Mouse (Mus musculus) CH12.LX (cell line): ENCODE data around the gene Chd2. TPM values are rescaled to one million over a fixed set of nuclear protein-coding genes. Genes with fewer than 3 reads are reported as not detected.

ENCODE experiments used
- DNase-seq: peaks from one replicate; pipeline ENCODE4 v3.0.0-alpha.2; 2013; ENCODE audit errors: extremely low read depth
- H3K27ac ChIP-seq: 2 replicates; pipeline ENCODE4 v1.5.1; 2012; ENCODE audit warnings: low read depth, mild to moderate bottlenecking, control low read depth, moderate library complexity; ENCODE audit not compliant: insufficient read depth
- H3K27me3 ChIP-seq: replicated peaks from 2 replicates; pipeline ENCODE3; 2012; ENCODE audit warnings: inconsistent platforms
- H3K36me3 ChIP-seq, 2 experiments: replicated peaks in 1 of 2; 2 replicates each; pipeline versions ENCODE3 to v1.6.1; 2012; ENCODE audit warnings: inconsistent platforms in 1 of 2, low read length in 1 of 2, mild to moderate bottlenecking in 1 of 2, mixed read lengths in 1 of 2, moderate library complexity in 1 of 2; ENCODE audit not compliant: control insufficient read depth in 1 of 2, insufficient read depth in 1 of 2
- H3K4me1 ChIP-seq, 2 experiments: 2 replicates each; pipeline ENCODE4 v1.6.1; 2012; ENCODE audit warnings: inconsistent platforms in 1 of 2, moderate library complexity in 1 of 2; ENCODE audit not compliant: insufficient read depth in 2 of 2, control insufficient read depth in 1 of 2
- H3K4me2 ChIP-seq: 2 replicates; pipeline ENCODE4 v1.6.1; 2012; ENCODE audit warnings: low read depth, mild to moderate bottlenecking, control low read depth; ENCODE audit not compliant: poor library complexity, insufficient read depth, severe bottlenecking
- H3K4me3 ChIP-seq, 3 experiments: fragments of 150-350 bp in 1 of 3; sonication (generic) in 1 of 3; replicated peaks in 1 of 3; 2 replicates each; pipeline versions ENCODE3 to v1.5.1; 2011 to 2012; ENCODE audit warnings: low read depth in 2 of 3, low read length in 2 of 3, mild to moderate bottlenecking in 2 of 3, moderate library complexity in 2 of 3, control low read depth in 1 of 3, improper control_type of control experiment in 1 of 3, inconsistent platforms in 1 of 3, mixed read lengths in 1 of 3; ENCODE audit not compliant: poor library complexity in 1 of 3
- H3K79me2 ChIP-seq: replicated peaks from 2 replicates; pipeline ENCODE4 v1.6.1; 2012; ENCODE audit warnings: mild to moderate bottlenecking, moderate library complexity; ENCODE audit not compliant: control insufficient read depth, poor library complexity, insufficient read depth, severe bottlenecking; ENCODE audit errors: extremely low read depth
- H3K9ac ChIP-seq: 2 replicates; pipeline ENCODE4 v1.6.1; 2012; ENCODE audit warnings: low read depth, mild to moderate bottlenecking, control low read depth, moderate library complexity; ENCODE audit not compliant: insufficient read depth
- H3K9me3 ChIP-seq: replicated peaks from 2 replicates; pipeline ENCODE3; 2012; ENCODE audit warnings: low read length, inconsistent platforms, mixed read lengths
- BHLHE40 ChIP-seq: IDR thresholded peaks from 2 replicates; pipeline ENCODE4 v1.6.1; 2011; ENCODE audit warnings: mild to moderate bottlenecking, low read depth, low read length, improper control_type of control experiment
- CHD1 ChIP-seq: IDR thresholded peaks from 2 replicates; pipeline ENCODE4 v1.6.1; 2012; ENCODE audit warnings: low read depth, low read length, improper control_type of control experiment, inconsistent platforms
- CTCF ChIP-seq, 2 experiments: IDR thresholded peaks in 1 of 2; conservative IDR thresholded peaks in 1 of 2; 2 replicates each; pipeline ENCODE4 v1.5.1; 2011 to 2012; ENCODE audit warnings: low read depth in 2 of 2, low read length in 2 of 2, improper control_type of control experiment in 1 of 2, inconsistent platforms in 1 of 2, mild to moderate bottlenecking in 1 of 2, moderate library complexity in 1 of 2
- ELF1 ChIP-seq: IDR thresholded peaks from 2 replicates; pipeline ENCODE4 v1.6.1; 2014; ENCODE audit warnings: low read depth, mild to moderate bottlenecking, inconsistent platforms, low read length, improper control_type of control experiment
- EP300 ChIP-seq: IDR thresholded peaks from 2 replicates; pipeline ENCODE4 v1.6.1; 2011; ENCODE audit warnings: low read length, improper control_type of control experiment
- GABPA ChIP-seq: IDR thresholded peaks from 2 replicates; pipeline ENCODE4 v1.6.1; 2012; ENCODE audit warnings: low read depth, low read length, improper control_type of control experiment, inconsistent platforms; ENCODE audit not compliant: insufficient replicate concordance
- HCFC1 ChIP-seq: IDR thresholded peaks from 2 replicates; pipeline ENCODE4 v1.6.1; 2012; ENCODE audit warnings: low read depth, mild to moderate bottlenecking, inconsistent platforms, low read length, improper control_type of control experiment
- IRF4 ChIP-seq: IDR thresholded peaks from 2 replicates; pipeline ENCODE4 v1.6.1; 2014; ENCODE audit warnings: low read depth, mild to moderate bottlenecking, inconsistent platforms, low read length, improper control_type of control experiment
- JUN ChIP-seq: IDR thresholded peaks from 2 replicates; pipeline ENCODE4 v1.6.1; 2011; ENCODE audit warnings: low read depth, mild to moderate bottlenecking, low read length, improper control_type of control experiment, moderate library complexity; ENCODE audit not compliant: insufficient read depth
- JUND ChIP-seq: conservative IDR thresholded peaks from 2 replicates; pipeline ENCODE4 v1.6.1; 2011; ENCODE audit warnings: low read depth, low read length, improper control_type of control experiment
- KAT2A ChIP-seq: IDR thresholded peaks from 2 replicates; pipeline ENCODE4 v1.6.1; 2012; ENCODE audit warnings: low read length, improper control_type of control experiment, inconsistent platforms; ENCODE audit not compliant: insufficient replicate concordance
- MAFK ChIP-seq: IDR thresholded peaks from 2 replicates; pipeline ENCODE4 v1.6.1; 2011; ENCODE audit warnings: low read length, improper control_type of control experiment; ENCODE audit not compliant: insufficient replicate concordance
- MAX ChIP-seq: IDR thresholded peaks from 2 replicates; pipeline ENCODE4 v1.6.1; 2011; ENCODE audit warnings: low read length, improper control_type of control experiment
- MAZ ChIP-seq: IDR thresholded peaks from 2 replicates; pipeline ENCODE4 v1.6.1; 2012; ENCODE audit warnings: low read depth, mild to moderate bottlenecking, inconsistent platforms, low read length, improper control_type of control experiment, moderate library complexity
- MXI1 ChIP-seq: IDR thresholded peaks from 2 replicates; pipeline ENCODE4 v1.6.1; 2011; ENCODE audit warnings: mild to moderate bottlenecking, low read depth, low read length, improper control_type of control experiment
- NELFE ChIP-seq: IDR thresholded peaks from 2 replicates; pipeline ENCODE4 v1.6.1; 2011; ENCODE audit warnings: low read depth, low read length, improper control_type of control experiment
- POLR2A ChIP-seq: IDR thresholded peaks from 2 replicates; pipeline ENCODE4 v1.6.1; 2011; ENCODE audit warnings: low read depth, mild to moderate bottlenecking, improper control_type of control experiment, low read length
- POLR2AphosphoS2 ChIP-seq: IDR thresholded peaks from 2 replicates; pipeline ENCODE4 v1.6.1; 2011; ENCODE audit warnings: low read depth, low read length, improper control_type of control experiment
- SMC3 ChIP-seq: IDR thresholded peaks from 2 replicates; pipeline ENCODE4 v1.6.1; 2011; ENCODE audit warnings: low read depth, low read length, improper control_type of control experiment
- TBP ChIP-seq: conservative IDR thresholded peaks from 2 replicates; pipeline ENCODE4 v1.6.1; 2011; ENCODE audit warnings: low read depth, low read length, improper control_type of control experiment
- TCF12 ChIP-seq: IDR thresholded peaks from 2 replicates; pipeline ENCODE4 v1.6.1; 2014; ENCODE audit warnings: low read depth, mild to moderate bottlenecking, inconsistent platforms, low read length, improper control_type of control experiment
- USF1 ChIP-seq: IDR thresholded peaks from 2 replicates; pipeline ENCODE4 v1.6.1; 2014; ENCODE audit warnings: low read depth, mild to moderate bottlenecking, inconsistent platforms, low read length, improper control_type of control experiment
- ZC3H11A ChIP-seq: IDR thresholded peaks from 2 replicates; pipeline ENCODE4 v1.6.1; 2012; ENCODE audit warnings: low read depth, mild to moderate bottlenecking, inconsistent platforms, low read length, improper control_type of control experiment
- dilution Hi-C: fragments of 300-500 bp; cut with MboI; formaldehyde crosslinking; loops from 2 replicates; pipeline ENCODE4 v1.14.3; 2020; ENCODE audit warnings: low sequenced_read_pairs; ENCODE audit not compliant: extremely low pct_unique_long_range_greater_than_20kb, extremely low pct_ligation_motif_present
- in situ Hi-C: fragments of 300-500 bp; cut with MboI; formaldehyde crosslinking; loops from 3 replicates; pipeline ENCODE4 v1.14.3; 2019; ENCODE audit warnings: low sequenced_read_pairs, low pct_ligation_motif_present, low pct_unique_long_range_greater_than_20kb, mixed read lengths
- polyA plus RNA-seq: library from polyadenylated mRNA; unstranded; fragments of >175 nt; gene quantifications from 2 replicates; pipeline ENCODE4 v1.2.1, GENCODE M21; 2012; ENCODE audit warnings: low read depth; ENCODE audit not compliant: insufficient read length
- total RNA-seq, 2 experiments: library from RNA; depleted of rRNA; stranded (reverse); fragments of 300-350 nt in 1 of 2; fragments of >200 nt in 1 of 2; gene quantifications; 2 replicates each; pipeline ENCODE4 v1.2.3; 2012 to 2014

Chd2 gene
- total and polyA plus RNA-seq, 3 experiments: 23.2 to 39.3 (median 30.9) TPM

- TF ChIP-seq MAZ: no peak
- no peak for TF ChIP-seq CTCF (conservative IDR thresholded peaks at IDR 0.05 in 1 of 2, IDR thresholded peaks at IDR 0.05 in 1 of 2; ENCODE audit: low read depth in 2 of 2, low read length in 2 of 2)
- TF ChIP-seq MAX: no peak
- TF ChIP-seq KAT2A: no peak
- TF ChIP-seq MAFK: no peak
- TF ChIP-seq IRF4: no peak
- TF ChIP-seq NELFE: no peak
- TF ChIP-seq TCF12: no peak
- TF ChIP-seq SMC3: no peak
- TF ChIP-seq TBP: no peak
- TF ChIP-seq MXI1: no peak
- in situ Hi-C loops (no loop called here), dilution Hi-C loops (no loop called here)
- H3K36me3 ChIP-seq: peaks cover 86 to 95% of the 10 kb centered on the region in 2 experiments
- no peaks in the 10 kb centered on the region for H3K9me3 ChIP-seq
- DNase-seq: peak; percentile 56
- no peak overlapping the region for H3K4me2 ChIP-seq
- H3K4me3 ChIP-seq: no peak overlapping the region
- H3K27me3 ChIP-seq: no peaks in the 10 kb centered on the region
- H3K79me2 ChIP-seq: peaks cover 11% of the 10 kb centered on the region
- H3K27ac ChIP-seq: no peak overlapping the region
- H3K9ac ChIP-seq: no peak overlapping the region
- H3K4me1 ChIP-seq: peaks cover 3 to 26% of the 10 kb centered on the region in 2 experiments; a peak in 3 of 4 replicates
Measured at GRCm38 (mm10) chr7:73478157-73479058, 63.2 kb downstream of the Chd2 start.

- Histone ChIP-seq H3K9me3 (no peaks in the 10 kb centered on the region), H3K36me3 (peaks cover 79 to 93% of the 10 kb centered on the region in 2 experiments), H3K4me1 (no peaks in the 10 kb centered on the region), H3K4me3 (no peak overlapping the region), H3K79me2 (peaks cover 2% of the 10 kb centered on the region; the same call in 1 of the 2 replicates), H3K4me2 (no peak overlapping the region), H3K9ac (no peak overlapping the region), H3K27me3 (no peaks in the 10 kb centered on the region), H3K27ac (no peak overlapping the region)
- TF ChIP-seq USF1 (no peak), ELF1 (no peak), GABPA (no peak), BHLHE40 (no peak), MXI1 (no peak), EP300 (no peak), JUND (no peak), ZC3H11A (no peak), POLR2AphosphoS2 (no peak), IRF4 (no peak), POLR2A (no peak), MAZ (no peak), HCFC1 (no peak), JUN (no peak), CHD1 (no peak), MAX (no peak), KAT2A (no peak), TBP (no peak)
- in situ Hi-C loops: no loop called here
- DNase-seq: no peak
- dilution Hi-C loops: no loop called here
Measured at GRCm38 (mm10) chr7:73467741-73468140, 73.9 kb downstream of the Chd2 start.
